Mouse (Mus musculus): ENCODE results near the gene Trmt10a. TPM values are rescaled to one million over a fixed set of nuclear protein-coding genes. Genes with fewer than 3 reads are reported as not detected.

Gene Trmt10a
- polyA plus RNA-seq, 1 experiment from 2014 or later: 11.8 TPM

Other genes with a start within 250 kb of the Trmt10a start
- 118 and 125 TPM in 2 replicates for gene Lamtor3, start 224.9 kb upstream of the Trmt10a start, polyA plus RNA-seq (2015; fragmentation: Nextera tagmentation; extraction: Ambion mirVana)
- gene Dapp1, start 161.9 kb upstream of the Trmt10a start, polyA plus RNA-seq (2015; fragmentation: Nextera tagmentation; extraction: Ambion mirVana): 9.3 and 10.1 TPM in 2 replicates
- gene 1110002E22Rik, start 78.4 kb upstream of the Trmt10a start, polyA plus RNA-seq (2015; fragmentation: Nextera tagmentation; extraction: Ambion mirVana): 0.52 and 0.54 TPM in 2 replicates
- gene Gm5105, start 76.1 kb upstream of the Trmt10a start, polyA plus RNA-seq (2015; fragmentation: Nextera tagmentation; extraction: Ambion mirVana): 0.12 TPM in 1 of 2 replicates, not detected in the other
- 7.6 and 8.1 TPM in 2 replicates for gene Mttp, start 1.5 kb downstream of the Trmt10a start, polyA plus RNA-seq (2015; fragmentation: Nextera tagmentation; extraction: Ambion mirVana)
- 0.10 and 0.21 TPM in 2 replicates for gene 4930579F01Rik, start 50.4 kb downstream of the Trmt10a start, polyA plus RNA-seq (2015; fragmentation: Nextera tagmentation; extraction: Ambion mirVana)
- 0.46 and 0.66 TPM in 2 replicates for gene Adh7, start 74.3 kb downstream of the Trmt10a start, polyA plus RNA-seq (2015; fragmentation: Nextera tagmentation; extraction: Ambion mirVana)
- 77.6 and 115 TPM in 2 replicates for gene Adh1, start 117.5 kb downstream of the Trmt10a start, polyA plus RNA-seq (2015; fragmentation: Nextera tagmentation; extraction: Ambion mirVana)
- gene Adh6a, start 169.8 kb downstream of the Trmt10a start, polyA plus RNA-seq (2015; fragmentation: Nextera tagmentation; extraction: Ambion mirVana): 0.17 TPM in 1 of 2 replicates, not detected in the other
- 0.29 and 0.71 TPM in 2 replicates for gene Adh6b, start 198.3 kb downstream of the Trmt10a start, polyA plus RNA-seq (2015; fragmentation: Nextera tagmentation; extraction: Ambion mirVana)